Mouse (Mus musculus) heart, adult 2 months (tissue): ENCODE results near the gene Nav3. TPM values are rescaled to one million over a fixed set of nuclear protein-coding genes. Genes with fewer than 3 reads are reported as not detected.
"Not testable (repeated sequence)": the region's sequence is repeated elsewhere in the genome, so short reads cannot be mapped to it uniquely, and the experiment has no call there.

Experiments
- DNase-seq, 2 experiments: peaks; one replicate each; pipeline ENCODE4 v3.0.0; 2021
- H3K27ac ChIP-seq: fragments of 200-600 bp; 2 replicates; pipeline ENCODE4 v1.8.1; 2022
- H3K27me3 ChIP-seq: fragments of 200-500 bp; 2 replicates; pipeline ENCODE4 v1.6.1; 2012; ENCODE audit warnings: mild to moderate bottlenecking, low read length, inconsistent platforms, mixed read lengths; ENCODE audit not compliant: control insufficient read depth, insufficient read depth
- H3K36me3 ChIP-seq: fragments of 200-500 bp; 2 replicates; pipeline ENCODE4 v1.6.1; 2012; ENCODE audit warnings: low read length, inconsistent platforms; ENCODE audit not compliant: control insufficient read depth, insufficient read depth
- H3K4me1 ChIP-seq: fragments of 200-500 bp; 2 replicates; pipeline ENCODE4 v1.6.1; 2011; ENCODE audit warnings: low read length; ENCODE audit not compliant: control insufficient read depth, insufficient read depth
- H3K4me3 ChIP-seq: fragments of 200-600 bp; 2 replicates; pipeline ENCODE4 v1.8.1; 2022
- H3K79me2 ChIP-seq: fragments of 200-500 bp; replicated peaks from 2 replicates; pipeline ENCODE4 v1.6.1; 2012; ENCODE audit warnings: mild to moderate bottlenecking, inconsistent platforms, low read length, moderate library complexity, mixed read lengths; ENCODE audit not compliant: control insufficient read depth, insufficient read depth
- H3K9ac ChIP-seq: fragments of 200-500 bp; 2 replicates; pipeline ENCODE4 v1.6.1; 2012; ENCODE audit warnings: low read depth, mild to moderate bottlenecking, control low read depth, inconsistent platforms, low read length, mixed read lengths
- CTCF ChIP-seq: fragments of 200-600 bp; IDR thresholded peaks from 2 replicates; pipeline ENCODE4 v1.8.1; 2022; ENCODE audit warnings: antibody characterized with exemption, mild to moderate bottlenecking, moderate library complexity
- EP300 ChIP-seq: fragments of 200-500 bp; IDR thresholded peaks from 2 replicates; pipeline ENCODE4 v1.6.1; 2011; ENCODE audit warnings: low read depth, low read length, control low read depth; ENCODE audit not compliant: insufficient read depth
- POLR2A ChIP-seq: fragments of 200-500 bp; IDR thresholded peaks from 2 replicates; pipeline ENCODE4 v1.6.1; 2011; ENCODE audit warnings: mild to moderate bottlenecking, low read depth, low read length, control low read depth; ENCODE audit not compliant: insufficient read depth
- WGBS: fragments of 180-500 bp; shearing (Covaris S2); methylation state at CpG from one replicate; pipeline ENCODE4 v1.1.7; 2018; 5-methylcytosine and 5-hydroxymethylcytosine counted together
- intact Hi-C: fragments of 180-260 bp; cut with DNase I; formaldehyde crosslinking; loops from one replicate; pipeline ENCODE4 v1.15.1; 2025
- polyA plus RNA-seq: library from polyadenylated mRNA; depleted of rRNA; stranded (reverse); fragments of >200 nt; gene quantifications from 2 replicates; pipeline ENCODE4 v1.2.3, GENCODE M21; 2012
- total RNA-seq, 2 experiments: library from RNA; stranded (reverse); gene quantifications; 2 replicates each; pipeline ENCODE4 v1.2.3; 2021

Nav3 gene
- total and polyA plus RNA-seq, 3 experiments, result 1.1 to 3.6 (median 2.0) TPM

DNA sequence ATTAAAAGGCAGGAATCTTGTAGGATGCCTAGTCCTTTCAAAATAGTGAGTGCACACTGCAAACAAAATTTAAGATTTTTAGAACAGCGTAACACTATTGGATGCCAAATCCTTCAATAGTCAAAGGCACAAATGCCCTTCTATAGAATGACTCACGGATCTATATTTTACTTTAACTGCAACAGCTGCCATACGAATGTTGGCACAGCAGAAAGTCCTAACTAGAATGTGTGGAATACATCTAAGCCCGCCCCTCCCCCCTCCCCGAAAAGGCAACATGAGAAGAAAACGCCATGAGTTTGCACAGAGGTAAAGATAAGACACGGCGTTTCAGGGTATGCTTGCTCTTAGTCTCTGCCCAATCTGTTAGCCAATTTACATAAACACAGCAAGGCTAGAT, 383.6 kb downstream of the Nav3 start:
- intact Hi-C loops, result no loop called here
- DNase-seq, result no peak
- no peak for TF ChIP-seq EP300
- no peak for TF ChIP-seq POLR2A
- TF ChIP-seq CTCF, result no peak
- no peak overlapping the region for H3K9ac ChIP-seq
- WGBS, result 65% methylated on average over 8 of the region's 8 CpGs
- H3K4me3 ChIP-seq, result no peak overlapping the region
- no peaks in the 10 kb centered on the region for H3K79me2 ChIP-seq
- H3K4me1 ChIP-seq, result no peaks in the 10 kb centered on the region
- no peak overlapping the region for H3K27ac ChIP-seq
- H3K36me3 ChIP-seq, result no peaks in the 10 kb centered on the region
- no peaks in the 10 kb centered on the region for H3K27me3 ChIP-seq

- H3K4me1 ChIP-seq, result no peaks in the 10 kb centered on the region
- DNase-seq, result no peak
- no peaks in the 10 kb centered on the region for H3K36me3 ChIP-seq
- TF ChIP-seq EP300, result no peak
- no peak for TF ChIP-seq CTCF
- no peak for TF ChIP-seq POLR2A
- H3K9ac ChIP-seq, result no peak overlapping the region
- 51% methylated on average over 5 of the region's 5 CpGs for WGBS
- no peaks in the 10 kb centered on the region for H3K79me2 ChIP-seq
- H3K4me3 ChIP-seq, result no peak overlapping the region
- intact Hi-C loops, result no loop called here
- no peak overlapping the region for H3K27ac ChIP-seq
- H3K27me3 ChIP-seq, result no peaks in the 10 kb centered on the region
These were observed 394.8 kb downstream of the Nav3 start for GRCm38 (mm10) chr10:110061166-110061565.

DNA sequence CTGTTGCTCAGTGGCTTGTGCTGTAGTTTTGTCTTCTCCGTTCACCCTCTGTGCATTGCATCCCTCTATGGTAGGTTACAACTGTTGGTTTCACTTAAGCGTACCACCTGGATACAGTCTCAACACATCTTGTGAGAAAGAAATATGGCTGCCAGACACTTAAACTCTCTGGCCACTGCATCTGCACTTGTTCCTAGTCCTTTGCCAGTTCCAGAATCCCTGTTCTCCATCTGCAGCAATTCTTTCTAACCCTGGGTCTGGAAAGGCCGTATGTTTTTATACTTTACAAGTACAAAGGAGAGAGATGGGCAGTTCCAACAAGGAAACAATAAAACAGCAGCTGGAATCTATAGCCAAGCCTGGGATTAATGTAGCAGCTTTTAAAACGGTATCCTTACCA, 418.5 kb downstream of the Nav3 start:
- peaks cover 3% of the 10 kb centered on the region for H3K4me1 ChIP-seq
- no peak overlapping the region for H3K27ac ChIP-seq
- intact Hi-C loops, result loop anchor here (5.0 kb wide), 1 partner anchor 50 kb away; no protein-coding TSS in a partner anchor
- no peaks in the 10 kb centered on the region for H3K27me3 ChIP-seq
- H3K79me2 ChIP-seq, result no peaks in the 10 kb centered on the region
- H3K4me3 ChIP-seq, result no peak overlapping the region
- TF ChIP-seq POLR2A (no peak), CTCF (no peak), EP300 (no peak)
- H3K9ac ChIP-seq, result no peak overlapping the region
- DNase-seq, result no peak
- WGBS, result 70% methylated on average over 4 of the region's 4 CpGs
- H3K36me3 ChIP-seq, result no peaks in the 10 kb centered on the region

DNA sequence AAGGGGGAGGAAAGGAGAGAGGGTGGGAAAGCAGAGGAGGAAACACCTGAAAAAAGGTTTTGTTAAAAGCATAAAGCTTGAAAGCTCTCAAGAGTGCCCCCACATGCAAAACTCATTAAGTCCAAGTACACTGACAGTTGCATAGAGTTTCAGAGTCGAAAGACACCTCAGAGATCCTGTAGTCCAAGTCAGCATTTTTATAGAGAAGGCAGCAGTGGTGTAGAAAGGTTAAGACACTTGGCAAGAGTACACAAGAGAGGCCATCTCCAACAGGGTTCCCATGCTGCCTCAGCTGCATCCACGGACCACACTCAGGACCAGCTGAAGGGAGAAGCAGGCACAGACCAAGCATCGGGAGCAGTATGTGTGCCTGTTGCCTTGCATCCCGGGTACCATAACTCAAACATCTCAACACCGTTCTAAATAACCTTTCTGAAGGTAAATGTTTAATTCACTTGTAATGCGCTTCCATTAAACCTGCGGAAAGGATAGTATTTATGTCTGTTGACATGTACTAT, 421.4 kb downstream of the Nav3 start:
- WGBS, result 75% methylated on average over 7 of the region's 7 CpGs
- DNase-seq, result peak in 1 of 2 experiments; percentile 4
- intact Hi-C loops, result loop anchor here (5.0 kb wide), 2 partner anchors 37 to 53 kb away; no protein-coding TSS in a partner anchor

GRCm38 (mm10) chr10:110024897-110025296, 431.1 kb downstream of the Nav3 start:
- H3K36me3 ChIP-seq, H3K79me2 ChIP-seq, intact Hi-C loops, H3K4me1 ChIP-seq, DNase-seq, H3K9ac ChIP-seq, H3K4me3 ChIP-seq, H3K27me3 ChIP-seq, H3K27ac ChIP-seq: not testable (repeated sequence)
- WGBS, result 74% methylated on average over 2 of the region's 2 CpGs

More for the DNA sequence above, 421.4 kb downstream of the Nav3 start:
- Histone ChIP-seq H3K4me1 (peaks cover 3% of the 10 kb centered on the region), H3K4me3 (no peak overlapping the region), H3K27me3 (no peaks in the 10 kb centered on the region), H3K79me2 (no peaks in the 10 kb centered on the region), H3K27ac (no peak overlapping the region), H3K36me3 (no peaks in the 10 kb centered on the region), H3K9ac (no peak overlapping the region)
- no peak for TF ChIP-seq CTCF
- no peak for TF ChIP-seq EP300
- no peak for TF ChIP-seq POLR2A

DNA sequence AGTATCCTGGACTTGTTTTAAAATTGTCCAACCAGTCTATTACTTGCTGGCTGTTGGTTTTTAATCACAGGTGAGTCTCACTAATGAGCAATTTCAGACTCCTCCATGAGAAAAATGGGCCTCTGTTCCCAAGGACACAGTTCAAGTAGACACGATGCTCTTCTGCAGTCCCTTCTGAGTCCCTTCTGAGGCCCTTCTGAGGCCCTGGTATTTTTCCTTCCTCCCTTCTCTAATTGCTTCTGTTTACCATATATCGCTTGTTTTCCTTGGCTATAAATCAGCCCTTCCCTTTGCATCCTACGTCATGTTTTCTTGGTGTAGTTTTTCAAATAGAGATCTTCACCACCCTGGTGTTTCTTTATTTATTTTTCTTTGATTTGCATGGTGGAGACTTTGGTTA, 433.9 kb downstream of the Nav3 start:
- no peak overlapping the region for H3K4me3 ChIP-seq
- H3K36me3 ChIP-seq, result no peaks in the 10 kb centered on the region
- no peak for DNase-seq
- H3K79me2 ChIP-seq, result no peaks in the 10 kb centered on the region
- no peak for TF ChIP-seq CTCF
- no peak for TF ChIP-seq EP300
- TF ChIP-seq POLR2A, result no peak
- H3K4me1 ChIP-seq, result no peaks in the 10 kb centered on the region
- no peaks in the 10 kb centered on the region for H3K27me3 ChIP-seq
- intact Hi-C loops, result no loop called here
- whole genome bisulfite sequencing, result 87% methylated on average over 3 of the region's 3 CpGs
- H3K9ac ChIP-seq, result no peak overlapping the region
- H3K27ac ChIP-seq, result no peak overlapping the region
